Mouse (Mus musculus) adrenal gland, postnatal 25 days (tissue): ENCODE measurements around the gene Ptgfr. TPM values are rescaled to one million over a fixed set of nuclear protein-coding genes. Genes with fewer than 3 reads are reported as not detected.

Source experiments
- total RNA-seq: library from RNA; stranded (reverse); gene quantifications from 2 replicates; pipeline ENCODE4 v1.2.3, GENCODE M21; 2021

Ptgfr gene
- total RNA-seq, 1 experiment from 2014 or later, result not detected

Other genes with a start within 250 kb of the Ptgfr start
- 6.1 and 6.6 TPM in 2 replicates for gene Ifi44, start 87.7 kb downstream of the Ptgfr start, total RNA-seq
- gene Ifi44l, start 74.7 kb downstream of the Ptgfr start, total RNA-seq, result not detected in 2 replicates